Mouse (Mus musculus): ENCODE measurements around the gene Capn13. TPM values are rescaled to one million over a fixed set of nuclear protein-coding genes. Genes with fewer than 3 reads are reported as not detected.

The Capn13 gene
- total RNA-seq, 1 experiment, result not detected

DNA sequence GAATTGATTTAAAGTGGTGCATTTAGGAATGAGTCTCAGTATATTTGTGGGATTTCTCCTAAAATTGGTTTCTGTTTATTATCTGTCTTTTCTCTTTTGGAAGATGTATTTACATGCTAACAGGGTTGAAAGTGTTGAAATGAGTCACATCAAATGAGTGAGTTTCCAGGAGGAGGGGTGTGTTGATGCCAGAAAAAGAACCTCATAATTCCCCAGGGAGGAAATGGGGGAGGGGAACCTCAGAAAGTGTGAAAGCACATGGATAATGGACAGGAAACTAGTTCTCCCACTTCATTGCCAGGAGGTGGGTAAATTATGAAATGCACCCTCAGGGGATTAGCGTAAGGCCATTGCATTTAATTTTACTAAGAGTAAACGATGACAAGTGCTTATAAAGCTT is 16.7 kb upstream of the Capn13 start:
- H3K9me3 ChIP-seq (ENCODE audit: control insufficient read depth, insufficient read depth, low read depth, low read length), result no peaks in the 10 kb centered on the region
- TF ChIP-seq CHD2 (IDR thresholded peaks at IDR 0.05; ENCODE audit: low read depth, low read length) (no peak), MAFK (IDR thresholded peaks at IDR 0.05; ENCODE audit: insufficient read depth, low read depth, low read length) (no peak), HCFC1 (IDR thresholded peaks at IDR 0.05; ENCODE audit: borderline replicate concordance, insufficient read depth, low read length) (no peak), ZC3H11A (IDR thresholded peaks at IDR 0.05; ENCODE audit: borderline replicate concordance, low read depth, low read length) (no peak), ZNF384 (IDR thresholded peaks at IDR 0.05; ENCODE audit: low read depth, low read length) (no peak)
- H3K4me1 ChIP-seq (ENCODE audit: control insufficient read depth in 2 of 2, insufficient read depth in 2 of 2, low read length in 2 of 2, poor library complexity in 1 of 2), result no peaks in the 10 kb centered on the region
- no peak overlapping the region for H3K9ac ChIP-seq (ENCODE audit: insufficient read depth, low read depth, low read length, poor library complexity, severe bottlenecking)
- H3K4me3 ChIP-seq (ENCODE audit: insufficient read depth in 1 of 2, low read depth in 1 of 2, low read length in 2 of 2, poor library complexity in 1 of 2, severe bottlenecking in 1 of 2), result no peak overlapping the region
- H3K36me3 ChIP-seq (ENCODE audit: control insufficient read depth, insufficient read depth, low read length, poor library complexity, severe bottlenecking), result no peaks in the 10 kb centered on the region
- H3K27ac ChIP-seq (ENCODE audit: insufficient read depth, low read depth, low read length, poor library complexity, severe bottlenecking), result no peak overlapping the region
- DNase-seq (ENCODE audit: low read depth, low spot score), result no peak
- in situ Hi-C loops (cut with MboI; ENCODE audit: low sequenced_read_pairs in 2 of 2, unreplicated experiment in 2 of 2), result no loop called here

DNA sequence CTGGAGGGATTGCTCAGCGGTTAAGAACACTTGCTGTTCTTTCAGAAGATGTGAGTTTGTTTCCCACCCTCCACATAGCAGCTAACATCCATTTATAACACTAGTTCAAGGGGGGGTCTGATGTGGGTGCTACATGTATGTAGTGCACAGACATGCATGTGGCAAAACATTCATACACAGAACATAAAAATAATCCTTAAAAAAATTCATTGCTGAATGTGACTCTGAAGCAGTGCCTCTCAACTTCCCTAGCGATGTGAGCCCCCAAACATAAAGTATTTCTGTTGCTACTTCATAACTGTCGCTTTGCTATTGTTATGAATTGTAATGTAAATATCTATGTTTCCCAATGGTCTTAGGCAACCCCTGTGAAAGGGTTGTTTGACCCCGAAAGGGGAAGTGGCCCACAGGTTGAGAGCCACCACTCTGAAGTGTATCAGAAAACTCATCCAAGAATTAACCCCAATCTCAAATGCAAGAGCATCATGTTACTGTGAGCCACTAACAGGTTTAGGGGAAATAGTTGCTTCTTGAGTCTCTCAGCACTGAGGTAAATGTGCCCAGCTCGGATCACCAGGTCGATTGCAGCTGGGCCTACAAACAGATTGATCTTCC is 15.6 kb upstream of the Capn13 start:
- in situ Hi-C loops (cut with MboI; ENCODE audit: low sequenced_read_pairs in 2 of 2, unreplicated experiment in 2 of 2), result no loop called here
- H3K4me3 ChIP-seq (ENCODE audit: insufficient read depth in 1 of 2, low read depth in 1 of 2, low read length in 2 of 2, poor library complexity in 1 of 2, severe bottlenecking in 1 of 2), result no peak overlapping the region
- H3K27ac ChIP-seq (ENCODE audit: insufficient read depth, low read depth, low read length, poor library complexity, severe bottlenecking), result no peak overlapping the region
- H3K9me3 ChIP-seq (ENCODE audit: control insufficient read depth, insufficient read depth, low read depth, low read length), result no peaks in the 10 kb centered on the region
- H3K36me3 ChIP-seq (ENCODE audit: control insufficient read depth, insufficient read depth, low read length, poor library complexity, severe bottlenecking), result no peaks in the 10 kb centered on the region
- no peak for DNase-seq (ENCODE audit: low read depth, low spot score)
- no peaks in the 10 kb centered on the region for H3K4me1 ChIP-seq (ENCODE audit: control insufficient read depth in 2 of 2, insufficient read depth in 2 of 2, low read length in 2 of 2, poor library complexity in 1 of 2)
- no peak for TF ChIP-seq MAFK (IDR thresholded peaks at IDR 0.05; ENCODE audit: insufficient read depth, low read depth, low read length)
- no peak for TF ChIP-seq HCFC1 (IDR thresholded peaks at IDR 0.05; ENCODE audit: borderline replicate concordance, insufficient read depth, low read length)
- TF ChIP-seq ZC3H11A (IDR thresholded peaks at IDR 0.05; ENCODE audit: borderline replicate concordance, low read depth, low read length), result no peak
- TF ChIP-seq ZNF384 (IDR thresholded peaks at IDR 0.05; ENCODE audit: low read depth, low read length), result no peak
- TF ChIP-seq CHD2 (IDR thresholded peaks at IDR 0.05; ENCODE audit: low read depth, low read length), result no peak
- no peak overlapping the region for H3K9ac ChIP-seq (ENCODE audit: insufficient read depth, low read depth, low read length, poor library complexity, severe bottlenecking)

DNA sequence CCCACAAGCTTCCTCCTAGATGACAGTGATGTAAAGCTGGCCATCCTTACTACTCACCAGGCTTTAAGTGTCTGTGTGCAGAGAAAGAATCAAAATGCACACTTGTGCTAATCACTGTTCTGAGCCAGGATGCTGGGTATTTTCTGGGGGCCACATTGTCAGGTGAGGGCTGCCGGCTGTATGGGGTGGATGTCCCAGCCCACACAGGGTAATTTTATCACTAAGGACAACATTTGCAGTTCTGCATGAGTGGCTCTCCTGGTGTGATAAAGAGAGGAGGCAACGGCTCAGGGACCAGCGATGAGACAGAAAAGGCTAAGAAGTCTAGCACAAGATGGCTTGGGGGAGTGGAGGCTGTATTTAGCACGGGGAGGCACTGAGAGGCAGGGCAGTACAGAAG is 11.2 kb upstream of the Capn13 start:
- no peak overlapping the region for H3K27ac ChIP-seq (ENCODE audit: insufficient read depth, low read depth, low read length, poor library complexity, severe bottlenecking)
- H3K4me1 ChIP-seq (ENCODE audit: control insufficient read depth in 2 of 2, insufficient read depth in 2 of 2, low read length in 2 of 2, poor library complexity in 1 of 2), result no peaks in the 10 kb centered on the region
- H3K36me3 ChIP-seq (ENCODE audit: control insufficient read depth, insufficient read depth, low read length, poor library complexity, severe bottlenecking), result no peaks in the 10 kb centered on the region
- in situ Hi-C loops (cut with MboI; ENCODE audit: low sequenced_read_pairs in 2 of 2, unreplicated experiment in 2 of 2), result no loop called here
- no peaks in the 10 kb centered on the region for H3K9me3 ChIP-seq (ENCODE audit: control insufficient read depth, insufficient read depth, low read depth, low read length)
- no peak for DNase-seq (ENCODE audit: low read depth, low spot score)
- no peak overlapping the region for H3K4me3 ChIP-seq (ENCODE audit: insufficient read depth in 1 of 2, low read depth in 1 of 2, low read length in 2 of 2, poor library complexity in 1 of 2, severe bottlenecking in 1 of 2)
- H3K9ac ChIP-seq (ENCODE audit: insufficient read depth, low read depth, low read length, poor library complexity, severe bottlenecking), result no peak overlapping the region
- no peak for TF ChIP-seq MAFK (IDR thresholded peaks at IDR 0.05; ENCODE audit: insufficient read depth, low read depth, low read length)
- TF ChIP-seq CHD2 (IDR thresholded peaks at IDR 0.05; ENCODE audit: low read depth, low read length), result no peak
- TF ChIP-seq ZC3H11A (IDR thresholded peaks at IDR 0.05; ENCODE audit: borderline replicate concordance, low read depth, low read length), result no peak
- TF ChIP-seq ZNF384 (IDR thresholded peaks at IDR 0.05; ENCODE audit: low read depth, low read length), result no peak
- no peak for TF ChIP-seq HCFC1 (IDR thresholded peaks at IDR 0.05; ENCODE audit: borderline replicate concordance, insufficient read depth, low read length)

GRCm38 (mm10) chr17:73401272-73401671 is 606 bp upstream of the Capn13 start:
- no peaks in the 10 kb centered on the region for H3K36me3 ChIP-seq (ENCODE audit: control insufficient read depth, insufficient read depth, low read length, poor library complexity, severe bottlenecking)
- DNase-seq (ENCODE audit: low read depth, low spot score), result no peak
- in situ Hi-C loops (cut with MboI; ENCODE audit: low sequenced_read_pairs in 2 of 2, unreplicated experiment in 2 of 2), result no loop called here
- H3K9ac ChIP-seq (ENCODE audit: insufficient read depth, low read depth, low read length, poor library complexity, severe bottlenecking), result no peak overlapping the region
- H3K4me3 ChIP-seq (ENCODE audit: insufficient read depth in 1 of 2, low read depth in 1 of 2, low read length in 2 of 2, poor library complexity in 1 of 2, severe bottlenecking in 1 of 2), result no peak overlapping the region
- H3K9me3 ChIP-seq (ENCODE audit: control insufficient read depth, insufficient read depth, low read depth, low read length), result no peaks in the 10 kb centered on the region
- H3K27ac ChIP-seq (ENCODE audit: insufficient read depth, low read depth, low read length, poor library complexity, severe bottlenecking), result no peak overlapping the region
- TF ChIP-seq ZNF384 (IDR thresholded peaks at IDR 0.05; ENCODE audit: low read depth, low read length) (no peak), MAFK (IDR thresholded peaks at IDR 0.05; ENCODE audit: insufficient read depth, low read depth, low read length) (no peak), HCFC1 (IDR thresholded peaks at IDR 0.05; ENCODE audit: borderline replicate concordance, insufficient read depth, low read length) (no peak)
- H3K4me1 ChIP-seq (ENCODE audit: control insufficient read depth in 2 of 2, insufficient read depth in 2 of 2, low read length in 2 of 2, poor library complexity in 1 of 2), result no peaks in the 10 kb centered on the region

DNA sequence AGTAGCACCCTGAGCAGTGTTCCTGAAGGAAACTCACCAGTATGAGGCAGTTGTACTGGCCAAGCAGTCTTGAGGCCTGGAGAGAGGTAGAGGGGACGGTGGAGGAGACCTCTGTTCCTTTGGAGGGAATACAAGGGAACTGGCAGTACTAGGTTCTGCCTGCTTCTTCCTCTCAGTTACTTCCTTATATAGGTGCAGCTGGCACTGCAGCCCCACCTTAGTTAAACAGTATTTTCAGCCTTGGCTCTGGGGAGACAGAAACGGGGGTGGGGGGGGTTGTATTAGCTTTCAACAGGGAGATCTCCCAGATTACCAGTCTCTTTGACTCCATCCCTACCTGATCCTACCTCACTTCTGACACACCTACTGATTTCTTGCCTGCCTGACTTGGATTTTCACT is 1.5 kb downstream of the Capn13 start:
- Histone ChIP-seq H3K4me1 (ENCODE audit: control insufficient read depth in 2 of 2, insufficient read depth in 2 of 2, low read length in 2 of 2, poor library complexity in 1 of 2) (no peaks in the 10 kb centered on the region), H3K9me3 (ENCODE audit: control insufficient read depth, insufficient read depth, low read depth, low read length) (no peaks in the 10 kb centered on the region), H3K9ac (ENCODE audit: insufficient read depth, low read depth, low read length, poor library complexity, severe bottlenecking) (no peak overlapping the region), H3K27ac (ENCODE audit: insufficient read depth, low read depth, low read length, poor library complexity, severe bottlenecking) (no peak overlapping the region), H3K4me3 (ENCODE audit: insufficient read depth in 1 of 2, low read depth in 1 of 2, low read length in 2 of 2, poor library complexity in 1 of 2, severe bottlenecking in 1 of 2) (no peak overlapping the region), H3K36me3 (ENCODE audit: control insufficient read depth, insufficient read depth, low read length, poor library complexity, severe bottlenecking) (no peaks in the 10 kb centered on the region)
- DNase-seq (ENCODE audit: low read depth, low spot score), result no peak
- in situ Hi-C loops (cut with MboI; ENCODE audit: low sequenced_read_pairs in 2 of 2, unreplicated experiment in 2 of 2), result no loop called here
- TF ChIP-seq ZNF384 (IDR thresholded peaks at IDR 0.05; ENCODE audit: low read depth, low read length), result no peak
- TF ChIP-seq CHD2 (IDR thresholded peaks at IDR 0.05; ENCODE audit: low read depth, low read length), result no peak
- no peak for TF ChIP-seq HCFC1 (IDR thresholded peaks at IDR 0.05; ENCODE audit: borderline replicate concordance, insufficient read depth, low read length)
- TF ChIP-seq ZC3H11A (IDR thresholded peaks at IDR 0.05; ENCODE audit: borderline replicate concordance, low read depth, low read length), result no peak
- no peak for TF ChIP-seq MAFK (IDR thresholded peaks at IDR 0.05; ENCODE audit: insufficient read depth, low read depth, low read length)
